Comparison of ENCODE assay signal across 8 mouse cellular contexts in the genomic region with DNA sequence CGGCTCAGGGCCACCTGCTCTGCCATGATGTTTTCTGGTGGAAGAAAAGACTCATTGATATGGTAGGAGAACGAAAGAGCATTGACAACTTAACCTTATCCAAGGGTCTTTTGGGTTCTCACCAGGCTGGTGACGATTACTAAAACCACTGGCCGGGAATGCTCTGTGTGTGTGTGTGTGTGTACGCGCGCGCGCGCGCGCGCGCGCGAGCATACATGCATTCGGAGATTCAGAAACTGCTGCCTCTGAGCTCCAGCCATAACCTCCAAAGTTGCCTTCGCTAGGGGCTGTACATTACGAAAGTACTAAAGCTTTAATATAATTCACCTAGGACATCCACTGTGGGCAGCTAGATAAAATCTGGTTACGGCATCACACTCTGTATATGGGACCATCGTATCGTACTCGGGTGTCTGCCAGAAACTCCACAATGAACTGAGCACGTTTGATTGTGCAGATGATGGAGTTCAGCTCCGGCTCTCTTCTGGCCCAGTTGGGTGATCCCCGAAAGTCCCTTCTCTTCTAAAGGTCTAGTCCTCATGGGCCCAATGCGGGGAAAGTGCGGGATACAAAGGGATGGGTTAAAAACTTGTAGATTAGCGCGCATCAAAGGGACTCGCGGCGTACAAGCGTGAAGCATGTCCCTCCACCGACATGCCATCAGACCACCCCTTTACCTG. TPM values are rescaled to one million over a fixed set of nuclear protein-coding genes. Genes with fewer than 3 reads are reported as not detected.
DNase-seq lines count a peak whose midpoint lies in the region; ATAC-seq and TF ChIP-seq lines count a peak whose summit lies in the region.
"Had no signal": no experiment of that assay in that cellular context is flagged by ENCODE, and none has a peak within 500 bp of the region (broad histone marks: within the 10 kb centered on the region; RNA-seq: fewer than 3 reads in every experiment).

No protein-coding gene starts in this region.

- no peaks in the 10 kb centered on the region for H3K4me1 ChIP-seq in lung, postnatal 0 days (ENCODE audit: insufficient read depth, low read depth, low read length)
- H3K4me1 ChIP-seq in bone marrow macrophage, adult 2 months (ENCODE audit: control insufficient read depth, insufficient read depth, low read length), result peaks cover 21% of the 10 kb centered on the region
- H3K4me1 ChIP-seq in forebrain, embryonic 13.5 days, result peaks cover 10% of the 10 kb centered on the region
- H3K4me1 ChIP-seq in liver, embryonic 13.5 days (replicated peaks), result peaks cover 53% of the 10 kb centered on the region

- no peak overlapping the region for H3K9ac ChIP-seq in lung, postnatal 0 days (replicated peaks; ENCODE audit: low read depth)
- H3K9ac ChIP-seq in forebrain, embryonic 13.5 days, result peak overlapping the region; percentile 68
- H3K9ac ChIP-seq in liver, embryonic 13.5 days, result peak overlapping the region; percentile 78

- no peak for DNase-seq in lung, postnatal 0 days (ENCODE audit: low spot score)
- DNase-seq in lung, postnatal 36 days, result no peak
- no peak for DNase-seq in liver, embryonic 13.5 days
- DNase-seq in natural killer cell, adult 2 months (ENCODE audit: low spot score in 2 of 2), result no peak
- no peak for DNase-seq in gastrocnemius, postnatal 4 days (ENCODE audit: low spot score in 2 of 2)

- TF ChIP-seq POLR2A in bone marrow macrophage, adult 2 months (IDR thresholded peaks at IDR 0.05; ENCODE audit: borderline replicate concordance, low read depth, low read length), result no peak

- H3K4me3 ChIP-seq in lung, postnatal 0 days (ENCODE audit: low read depth, low read length), result peak overlapping the region; percentile 37
- peak overlapping the region; percentile 74 for H3K4me3 ChIP-seq in bone marrow macrophage, adult 2 months (ENCODE audit: insufficient read depth, low read length)
- peak overlapping the region; percentile 51 for H3K4me3 ChIP-seq in forebrain, embryonic 13.5 days
- H3K4me3 ChIP-seq in liver, embryonic 13.5 days (replicated peaks), result peak overlapping the region; percentile 70

- H3K9me3 ChIP-seq in lung, postnatal 0 days (ENCODE audit: low read length), result no peaks in the 10 kb centered on the region
- no peaks in the 10 kb centered on the region for H3K9me3 ChIP-seq in forebrain, embryonic 13.5 days (replicated peaks)
- no peaks in the 10 kb centered on the region for H3K9me3 ChIP-seq in liver, embryonic 13.5 days (replicated peaks)

- TF ChIP-seq EP300 in lung, postnatal 0 days (IDR thresholded peaks at IDR 0.05), result no peak

- no peaks in the 10 kb centered on the region for H3K36me3 ChIP-seq in lung, postnatal 0 days (ENCODE audit: insufficient read depth, low read length)
- peaks cover 9% of the 10 kb centered on the region for H3K36me3 ChIP-seq in forebrain, embryonic 13.5 days (ENCODE audit: poor library complexity, severe bottlenecking)
- H3K36me3 ChIP-seq in liver, embryonic 13.5 days, result peaks cover 16% of the 10 kb centered on the region

- H3K27ac ChIP-seq in lung, postnatal 0 days (ENCODE audit: low read length), result 0 out of 2 replicates have a peak overlapping the region, but pooled peaks have one; percentile 93
- H3K27ac ChIP-seq in bone marrow macrophage, adult 2 months (ENCODE audit: insufficient read depth, low read depth, low read length), result peak overlapping the region; percentile 97
- H3K27ac ChIP-seq in forebrain, embryonic 13.5 days, result peak overlapping the region; percentile 72; the same call in 1 of the 2 replicates
- H3K27ac ChIP-seq in liver, embryonic 13.5 days, result peak overlapping the region; percentile 93

- peak overlapping the region; percentile 56 for H3K4me2 ChIP-seq in lung, postnatal 0 days (replicated peaks; ENCODE audit: low read depth, low read length)
- peak overlapping the region; percentile 61 for H3K4me2 ChIP-seq in forebrain, embryonic 13.5 days
- H3K4me2 ChIP-seq in liver, embryonic 13.5 days, result peak overlapping the region; percentile 79

- no peak; the same call in 1 of the 2 replicates for ATAC-seq in lung, postnatal 0 days
- ATAC-seq in forebrain, embryonic 13.5 days, result peak; percentile 38
- peak; percentile 19 for ATAC-seq in liver, embryonic 13.5 days (ENCODE audit: low read depth)

- TF ChIP-seq CTCF in lung, postnatal 0 days (IDR thresholded peaks at IDR 0.05), result no peak
- TF ChIP-seq CTCF in bone marrow macrophage, adult 2 months (IDR thresholded peaks at IDR 0.05; ENCODE audit: low read depth, low read length), result no peak

- no peaks in the 10 kb centered on the region for H3K27me3 ChIP-seq in lung, postnatal 0 days (replicated peaks; ENCODE audit: insufficient read depth, low read length)
- no peaks in the 10 kb centered on the region for H3K27me3 ChIP-seq in forebrain, embryonic 13.5 days
- H3K27me3 ChIP-seq in liver, embryonic 13.5 days, result no peaks in the 10 kb centered on the region

- 28% methylated on average over 35 of the region's 35 CpGs for WGBS in lung, postnatal 0 days
- WGBS in forebrain, embryonic 13.5 days, result 33% methylated on average over 35 of the region's 35 CpGs
- WGBS in liver, embryonic 13.5 days (ENCODE audit: insufficient replicate concordance), result 19% methylated on average over 35 of the region's 35 CpGs

RNA-seq across cellular contexts. Expression of a gene that starts 0.7 kb away (rescaled TPM):
- 24.9 and 27.6 TPM in 2 replicates for polyA plus RNA-seq in lung, postnatal 0 days (2015; fragmentation: Nextera tagmentation; extraction: Ambion mirVana)
- polyA plus RNA-seq in bone marrow macrophage, adult 2 months (2012; ENCODE audit: insufficient read depth, insufficient read length, missing spikeins), result 156 and 180 TPM in 2 replicates
- 53.6 and 56.3 TPM in 2 replicates for polyA plus RNA-seq in forebrain, embryonic 13.5 days (2015; fragmentation: Nextera tagmentation; extraction: Ambion mirVana)
- 51.6 and 54.5 TPM in 2 replicates for polyA plus RNA-seq in liver, embryonic 13.5 days (2015; fragmentation: Nextera tagmentation; extraction: Ambion mirVana)
- total RNA-seq in gastrocnemius, postnatal 4 days (2021), result 10 to 100 TPM; 14.0 to 16.2 TPM

RNA-seq across cellular contexts. Expression of a gene that starts 35.2 kb away (rescaled TPM):
- 15.1 and 16.6 TPM in 2 replicates for polyA plus RNA-seq in lung, postnatal 0 days (2015; fragmentation: Nextera tagmentation; extraction: Ambion mirVana)
- polyA plus RNA-seq in bone marrow macrophage, adult 2 months (2012; ENCODE audit: insufficient read depth, insufficient read length, missing spikeins), result 28.4 and 34.5 TPM in 2 replicates
- 18.3 and 20.6 TPM in 2 replicates for polyA plus RNA-seq in forebrain, embryonic 13.5 days (2015; fragmentation: Nextera tagmentation; extraction: Ambion mirVana)
- 20.2 and 22.3 TPM in 2 replicates for polyA plus RNA-seq in liver, embryonic 13.5 days (2015; fragmentation: Nextera tagmentation; extraction: Ambion mirVana)
- total RNA-seq in gastrocnemius, postnatal 4 days (2021), result 10 to 100 TPM; 35.2 to 39.4 TPM

RNA-seq across cellular contexts. Expression of a gene that starts 35.2 kb away (rescaled TPM):
- polyA plus RNA-seq in lung, postnatal 0 days (2015; fragmentation: Nextera tagmentation; extraction: Ambion mirVana), result 36.9 and 42.9 TPM in 2 replicates
- polyA plus RNA-seq in bone marrow macrophage, adult 2 months (2012; ENCODE audit: insufficient read depth, insufficient read length, missing spikeins), result 22.2 and 26.8 TPM in 2 replicates
- polyA plus RNA-seq in forebrain, embryonic 13.5 days (2015; fragmentation: Nextera tagmentation; extraction: Ambion mirVana), result 31.6 and 34.5 TPM in 2 replicates
- 8.6 and 9.6 TPM in 2 replicates for polyA plus RNA-seq in liver, embryonic 13.5 days (2015; fragmentation: Nextera tagmentation; extraction: Ambion mirVana)
- total RNA-seq in gastrocnemius, postnatal 4 days (2021), result 10 to 100 TPM; 20.7 to 26.2 TPM

RNA-seq across cellular contexts. Expression of a gene that starts 52.9 kb away (rescaled TPM):
- polyA plus RNA-seq in lung, postnatal 0 days (2015; fragmentation: Nextera tagmentation; extraction: Ambion mirVana), result not detected in 2 replicates
- polyA plus RNA-seq in bone marrow macrophage, adult 2 months (2012; ENCODE audit: insufficient read depth, insufficient read length, missing spikeins), result not detected in 2 replicates
- not detected in 2 replicates for polyA plus RNA-seq in forebrain, embryonic 13.5 days (2015; fragmentation: Nextera tagmentation; extraction: Ambion mirVana)
- polyA plus RNA-seq in liver, embryonic 13.5 days (2015; fragmentation: Nextera tagmentation; extraction: Ambion mirVana), result not detected in 2 replicates
- total RNA-seq in gastrocnemius, postnatal 4 days (2021), result not detected
- total RNA-seq: hematopoietic stem cell, adult 5-6 weeks had no signal

RNA-seq across cellular contexts. Expression of a gene that starts 55.1 kb away (rescaled TPM):
- polyA plus RNA-seq in lung, postnatal 0 days (2015; fragmentation: Nextera tagmentation; extraction: Ambion mirVana), result 25.0 and 25.6 TPM in 2 replicates
- polyA plus RNA-seq in bone marrow macrophage, adult 2 months (2012; ENCODE audit: insufficient read depth, insufficient read length, missing spikeins), result 13.5 and 15.2 TPM in 2 replicates
- polyA plus RNA-seq in forebrain, embryonic 13.5 days (2015; fragmentation: Nextera tagmentation; extraction: Ambion mirVana), result 6.6 and 7.8 TPM in 2 replicates
- 8.2 and 8.4 TPM in 2 replicates for polyA plus RNA-seq in liver, embryonic 13.5 days (2015; fragmentation: Nextera tagmentation; extraction: Ambion mirVana)
- total RNA-seq in gastrocnemius, postnatal 4 days (2021), result 1 to 10 TPM; 5.5 to 6.7 TPM
